Mouse (Mus musculus) midbrain, embryonic 11.5 days (tissue): ENCODE measurements at regions not wholly inside any gene's neighbourhood (a gene's known extent, or its start where the extent isn't known, plus 50 kb on each side); places are given as distances from the start of the nearest gene placed in this dataset.
A peak's percentile ranks its signal among the peaks of the same experiment; 100 is the strongest.

ENCODE experiments used
- ATAC-seq: fragments of 200-750 bp; cut with Nextera tagmentation; 2 replicates; pipeline ENCODE4 v1.8.0; 2017; ENCODE audit warnings: moderate TSS enrichment, moderate library complexity; ENCODE audit not compliant: low FRiP score
- DNase-seq: peaks from one replicate; pipeline ENCODE4 v3.0.0; 2015; ENCODE audit warnings: low spot score; ENCODE audit errors: missing footprints
- H3K27ac ChIP-seq: fragments of 300-500 bp; sonication (generic); 2 replicates; pipeline ENCODE4 v1.5.1; 2014; ENCODE audit warnings: low read depth, low read length
- H3K27me3 ChIP-seq: fragments of 300-500 bp; sonication (generic); 2 replicates; pipeline ENCODE4 v1.6.1; 2014; ENCODE audit warnings: mild to moderate bottlenecking, low read length, moderate library complexity, mixed read lengths; ENCODE audit not compliant: control insufficient read depth, insufficient read depth
- H3K36me3 ChIP-seq: fragments of 300-500 bp; sonication (generic); 2 replicates; pipeline ENCODE4 v1.6.1; 2014; ENCODE audit warnings: mild to moderate bottlenecking, low read length, moderate library complexity, mixed read lengths; ENCODE audit not compliant: control insufficient read depth, insufficient read depth
- H3K4me1 ChIP-seq: fragments of 300-500 bp; sonication (generic); 2 replicates; pipeline ENCODE4 v1.6.1; 2014; ENCODE audit warnings: low read length; ENCODE audit not compliant: control insufficient read depth, insufficient read depth
- H3K4me2 ChIP-seq: fragments of 300-500 bp; sonication (generic); 2 replicates; pipeline ENCODE4 v1.6.1; 2014; ENCODE audit warnings: mild to moderate bottlenecking, moderate library complexity
- H3K4me3 ChIP-seq: fragments of 300-500 bp; sonication (generic); 2 replicates; pipeline ENCODE4 v1.5.1; 2014; ENCODE audit warnings: low read depth, low read length
- H3K9ac ChIP-seq: fragments of 300-500 bp; sonication (generic); 2 replicates; pipeline ENCODE4 v1.6.1; 2014; ENCODE audit warnings: low read length
- H3K9me3 ChIP-seq: fragments of 300-500 bp; sonication (generic); 2 replicates; pipeline ENCODE4 v1.6.1; 2016; ENCODE audit warnings: low read length; ENCODE audit not compliant: control insufficient read depth
- WGBS: fragments of 180-500 bp; shearing (Covaris S2); extraction: QIAGEN DNeasy Blood & Tissue Kit; methylation state at CpG from one replicate; pipeline ENCODE4 v1.1.7; 2014; 5-methylcytosine and 5-hydroxymethylcytosine counted together

- WGBS: 93% methylated on average over 2 of the region's 2 CpGs
- no peak for ATAC-seq
- H3K36me3 ChIP-seq: no peaks in the 10 kb centered on the region
Observed at GRCm38 (mm10) chr8:37398957-37399356, 405.6 kb downstream of the AI429214 start.

GRCm38 (mm10) chr8:37422595-37422994, 429.2 kb downstream of the AI429214 start:
- H3K4me3 ChIP-seq: no peak overlapping the region
- H3K9me3 ChIP-seq: no peaks in the 10 kb centered on the region
- ATAC-seq (no peak), DNase-seq (no peak)
- H3K27ac ChIP-seq: no peak overlapping the region
- H3K9ac ChIP-seq: no peak overlapping the region
- H3K36me3 ChIP-seq: no peaks in the 10 kb centered on the region
- 92% methylated on average over 2 of the region's 2 CpGs for WGBS
- H3K4me1 ChIP-seq: no peaks in the 10 kb centered on the region
- H3K4me2 ChIP-seq: no peak overlapping the region
- H3K27me3 ChIP-seq: no peaks in the 10 kb centered on the region

More at GRCm38 (mm10) chr8:37398957-37399356, 405.6 kb downstream of the AI429214 start:
- H3K27ac ChIP-seq: no peak overlapping the region
- H3K27me3 ChIP-seq: no peaks in the 10 kb centered on the region
- H3K4me3 ChIP-seq: no peak overlapping the region
- H3K9me3 ChIP-seq: no peaks in the 10 kb centered on the region
- DNase-seq: peak; percentile 53
- no peaks in the 10 kb centered on the region for H3K4me1 ChIP-seq
- no peak overlapping the region for H3K4me2 ChIP-seq
- H3K9ac ChIP-seq: no peak overlapping the region

DNA sequence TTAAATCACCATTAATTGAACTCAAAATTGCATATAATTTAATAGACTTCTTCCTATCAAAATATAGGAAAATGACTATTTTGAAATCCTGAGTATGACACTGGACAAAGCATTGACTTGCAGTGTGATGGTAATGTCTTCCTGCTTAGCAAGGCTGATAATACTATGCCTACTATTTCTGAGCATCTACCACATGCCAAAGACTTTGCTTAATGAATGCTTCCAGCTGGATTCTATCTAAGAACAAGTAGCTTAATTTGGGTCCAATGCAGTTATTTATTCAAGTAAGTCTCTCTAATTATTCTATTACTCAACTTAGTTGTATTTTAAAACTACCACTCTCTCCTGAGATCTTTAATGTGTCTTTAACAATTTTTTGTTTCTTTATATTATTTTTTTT, 431.2 kb downstream of the AI429214 start:
- no peak overlapping the region for H3K4me2 ChIP-seq

DNA sequence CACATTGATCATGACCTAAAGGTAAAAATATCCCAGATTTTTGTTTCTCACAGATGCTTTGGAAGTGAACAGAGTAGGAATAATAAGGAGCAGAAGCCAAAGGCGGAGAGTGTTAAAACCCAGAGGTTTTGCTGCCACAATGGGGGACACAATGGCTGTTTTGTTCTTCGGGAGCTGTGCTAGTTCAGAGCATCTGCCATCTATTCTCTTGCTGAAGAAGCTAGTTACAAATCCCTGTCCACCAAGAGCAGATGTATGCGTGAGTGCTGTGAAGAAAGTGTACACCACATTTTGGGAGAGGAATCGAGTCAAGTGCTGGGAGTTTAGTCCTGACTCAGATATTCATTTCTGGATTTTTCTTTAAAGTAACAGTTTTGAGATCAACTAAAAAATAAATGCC, 435.4 kb downstream of the AI429214 start:
- ATAC-seq (peak; percentile 67; the same call in 1 of the 2 replicates), DNase-seq (no peak)
- no peaks in the 10 kb centered on the region for H3K9me3 ChIP-seq
- no peak overlapping the region for H3K9ac ChIP-seq
- H3K4me1 ChIP-seq: no peaks in the 10 kb centered on the region
- H3K4me2 ChIP-seq: no peak overlapping the region
- H3K27me3 ChIP-seq: no peaks in the 10 kb centered on the region
- no peaks in the 10 kb centered on the region for H3K36me3 ChIP-seq
- 44% methylated on average over 4 of the region's 4 CpGs for WGBS
- H3K27ac ChIP-seq: no peak overlapping the region
- H3K4me3 ChIP-seq: no peak overlapping the region

More for the DNA sequence above, 431.2 kb downstream of the AI429214 start:
- Histone ChIP-seq H3K4me3 (no peak overlapping the region), H3K36me3 (no peaks in the 10 kb centered on the region), H3K9ac (no peak overlapping the region), H3K4me1 (no peaks in the 10 kb centered on the region), H3K27me3 (no peaks in the 10 kb centered on the region), H3K27ac (no peak overlapping the region), H3K9me3 (no peaks in the 10 kb centered on the region)
- ATAC-seq (no peak), DNase-seq (no peak)

- no peak overlapping the region for H3K4me2 ChIP-seq
- H3K9ac ChIP-seq: no peak overlapping the region
- ATAC-seq: peak; percentile 46
- H3K27ac ChIP-seq: no peak overlapping the region
- no peaks in the 10 kb centered on the region for H3K36me3 ChIP-seq
- no peaks in the 10 kb centered on the region for H3K27me3 ChIP-seq
- DNase-seq: no peak
- no peaks in the 10 kb centered on the region for H3K9me3 ChIP-seq
- H3K4me1 ChIP-seq: no peaks in the 10 kb centered on the region
- WGBS: 55% methylated on average over 4 of the region's 4 CpGs
- no peak overlapping the region for H3K4me3 ChIP-seq
Observed at GRCm38 (mm10) chr8:37460551-37461154, 467.2 kb downstream of the AI429214 start.

- Histone ChIP-seq H3K27me3 (no peaks in the 10 kb centered on the region), H3K36me3 (no peaks in the 10 kb centered on the region), H3K27ac (no peak overlapping the region), H3K4me3 (no peak overlapping the region), H3K9ac (no peak overlapping the region), H3K4me1 (no peaks in the 10 kb centered on the region), H3K9me3 (no peaks in the 10 kb centered on the region), H3K4me2 (no peak overlapping the region)
- DNase-seq (no peak), ATAC-seq (no peak)
Observed at GRCm38 (mm10) chr8:37465651-37466050, 472.2 kb downstream of the AI429214 start.

DNA sequence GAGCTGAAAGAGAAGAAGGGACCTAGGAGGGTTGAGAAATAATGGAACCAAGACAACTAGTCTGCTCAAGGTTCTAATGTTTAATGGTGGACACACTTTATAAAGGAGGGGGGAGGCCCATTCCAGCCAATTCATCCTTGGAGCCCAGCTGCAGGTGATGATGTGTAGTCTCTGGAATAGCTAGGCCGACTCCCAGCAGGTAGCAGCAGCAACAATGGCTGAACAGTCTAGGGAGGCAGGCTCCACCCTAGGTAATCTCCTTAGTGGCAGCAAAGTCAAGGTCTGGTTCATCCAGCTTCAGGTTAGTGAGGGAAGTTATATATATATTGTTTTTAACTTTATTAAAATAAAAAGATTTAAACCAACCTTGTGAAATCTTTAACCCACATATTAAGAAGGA, 474.3 kb downstream of the AI429214 start:
- Histone ChIP-seq H3K36me3 (no peaks in the 10 kb centered on the region), H3K27me3 (no peaks in the 10 kb centered on the region), H3K4me3 (no peak overlapping the region), H3K4me2 (no peak overlapping the region), H3K27ac (no peak overlapping the region), H3K4me1 (no peaks in the 10 kb centered on the region), H3K9me3 (no peaks in the 10 kb centered on the region), H3K9ac (no peak overlapping the region)
- WGBS: 78% methylated on average over 1 of the region's 1 CpGs
- ATAC-seq (no peak), DNase-seq (no peak)
